Mouse (Mus musculus): ENCODE measurements around the gene Hrnr. TPM values are rescaled to one million over a fixed set of nuclear protein-coding genes. Genes with fewer than 3 reads are reported as not detected.

Hrnr gene
- total and polyA plus RNA-seq, 3 experiments: 0.05 TPM; not detected in 2

DNA sequence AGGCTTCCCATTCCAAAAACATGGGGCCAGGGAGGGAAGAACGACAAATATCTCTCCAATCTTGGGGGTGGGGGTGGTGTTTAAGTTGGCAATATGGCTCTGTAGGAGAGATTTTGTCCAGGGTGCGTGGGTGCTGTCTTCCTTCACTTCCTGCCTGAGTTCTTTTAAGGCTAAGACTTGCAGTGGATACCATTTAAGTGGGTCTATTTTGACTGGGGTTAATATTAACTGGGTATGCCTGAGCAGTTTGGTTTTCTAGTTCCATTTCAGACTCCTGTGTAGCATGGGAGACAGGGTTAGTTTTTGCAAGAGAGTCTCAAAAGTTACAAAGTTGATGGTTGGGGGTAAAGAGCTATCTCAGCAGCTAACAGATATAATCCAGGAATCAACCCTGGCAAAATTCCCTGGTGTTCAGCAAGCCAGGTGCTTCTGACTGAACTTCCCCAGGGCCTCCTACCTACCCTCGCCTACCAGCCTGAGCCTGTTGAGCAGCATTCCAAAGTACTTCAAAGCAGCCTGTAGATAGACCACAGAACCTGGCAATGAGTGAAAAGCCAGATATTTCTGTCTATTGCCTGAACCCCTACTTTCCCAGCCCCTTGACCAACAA, 47.5 kb downstream of the Hrnr start:
- Histone ChIP-seq H3K9me3 (replicated peaks) (peaks cover 12% of the 10 kb centered on the region), H3K4me3 (ENCODE audit: low read depth, low read length) (no peak overlapping the region), H3K27me3 (ENCODE audit: insufficient read depth, low read length) (no peaks in the 10 kb centered on the region), H3K36me3 (replicated peaks) (no peaks in the 10 kb centered on the region), H3K4me1 (ENCODE audit: insufficient read depth, low read depth, low read length) (no peaks in the 10 kb centered on the region)
- DNase-seq (ENCODE audit: low spot score) (no peak), ATAC-seq (ENCODE audit: extremely low read depth, insufficient number of reproducible peaks, low FRiP score, poor library complexity, severe bottlenecking) (no peak)
- no peak for TF ChIP-seq CTCF (IDR thresholded peaks at IDR 0.05; ENCODE audit: low read depth, low read length)
- no peak for TF ChIP-seq POLR2AphosphoS5 (IDR thresholded peaks at IDR 0.05; ENCODE audit: insufficient replicate concordance, low read depth, low read length)
- no peak for TF ChIP-seq GATA1 (IDR thresholded peaks at IDR 0.05; ENCODE audit: borderline replicate concordance, low read length)
- no peak for TF ChIP-seq TAL1 (conservative IDR thresholded peaks at IDR 0.05; ENCODE audit: low read depth, low read length)
- TF ChIP-seq GATA2 (IDR thresholded peaks at IDR 0.05; ENCODE audit: borderline replicate concordance, low read depth, low read length): no peak

DNA sequence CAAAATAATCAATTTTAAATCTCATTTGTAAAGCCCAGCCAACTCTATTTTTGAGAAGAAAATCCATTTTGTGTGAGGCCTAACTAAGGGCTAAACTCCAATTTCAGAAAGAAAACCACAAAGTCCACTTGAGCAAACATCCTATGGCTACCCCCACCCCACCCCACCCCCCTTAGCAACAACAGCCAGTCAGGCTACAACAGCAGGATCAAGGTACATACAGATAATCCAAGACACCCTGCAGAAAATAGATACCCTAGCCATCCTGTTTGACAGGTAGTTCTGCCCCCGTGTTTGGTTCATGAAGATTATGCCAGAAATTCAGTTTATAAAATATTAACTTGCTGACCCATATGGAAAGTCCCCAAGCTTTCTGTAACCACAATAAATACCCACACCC, 48.6 kb downstream of the Hrnr start:
- DNase-seq (ENCODE audit: low spot score): no peak
- TF ChIP-seq GATA1 (IDR thresholded peaks at IDR 0.05; ENCODE audit: borderline replicate concordance, low read length) (no peak), POLR2AphosphoS5 (IDR thresholded peaks at IDR 0.05; ENCODE audit: insufficient replicate concordance, low read depth, low read length) (no peak), GATA2 (IDR thresholded peaks at IDR 0.05; ENCODE audit: borderline replicate concordance, low read depth, low read length) (no peak), CTCF (IDR thresholded peaks at IDR 0.05; ENCODE audit: low read depth, low read length) (no peak), TAL1 (conservative IDR thresholded peaks at IDR 0.05; ENCODE audit: low read depth, low read length) (no peak)

DNA sequence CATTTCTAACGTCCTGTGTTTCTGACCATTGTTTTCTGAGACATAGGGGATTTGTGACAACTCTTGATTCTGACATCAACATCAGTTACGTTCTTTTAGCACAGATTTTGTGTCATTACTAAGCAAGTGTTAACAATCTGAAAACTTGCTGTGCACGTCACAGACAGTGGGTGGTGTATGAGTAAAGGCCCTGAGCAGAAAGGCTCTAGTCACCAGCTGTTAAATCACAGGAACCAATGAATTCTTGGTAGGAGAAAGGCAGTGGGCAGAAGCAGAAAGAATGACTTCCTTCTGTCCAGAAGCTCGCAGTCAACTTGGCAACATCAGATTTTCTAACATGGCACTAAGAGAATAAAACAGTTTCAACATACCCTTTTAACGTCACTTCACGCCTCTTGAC, 53.9 kb downstream of the Hrnr start:
- DNase-seq (ENCODE audit: low spot score): no peak
- TF ChIP-seq POLR2AphosphoS5 (IDR thresholded peaks at IDR 0.05; ENCODE audit: insufficient replicate concordance, low read depth, low read length): no peak
- TF ChIP-seq TAL1 (conservative IDR thresholded peaks at IDR 0.05; ENCODE audit: low read depth, low read length): no peak
- TF ChIP-seq CTCF (IDR thresholded peaks at IDR 0.05; ENCODE audit: low read depth, low read length): no peak
- TF ChIP-seq GATA1 (IDR thresholded peaks at IDR 0.05; ENCODE audit: borderline replicate concordance, low read length): no peak
- no peak for TF ChIP-seq GATA2 (IDR thresholded peaks at IDR 0.05; ENCODE audit: borderline replicate concordance, low read depth, low read length)
- no peaks in the 10 kb centered on the region for H3K27me3 ChIP-seq (ENCODE audit: insufficient read depth, low read length)
- H3K9me3 ChIP-seq (replicated peaks): peaks cover 25% of the 10 kb centered on the region
- H3K4me1 ChIP-seq (ENCODE audit: insufficient read depth, low read depth, low read length): no peaks in the 10 kb centered on the region
- H3K4me3 ChIP-seq (ENCODE audit: low read depth, low read length): no peak overlapping the region
- no peaks in the 10 kb centered on the region for H3K36me3 ChIP-seq (replicated peaks)
- no peak for ATAC-seq (ENCODE audit: extremely low read depth, insufficient number of reproducible peaks, low FRiP score, poor library complexity, severe bottlenecking)

More for the DNA sequence above, 48.6 kb downstream of the Hrnr start:
- H3K9me3 ChIP-seq (replicated peaks): peaks cover 16% of the 10 kb centered on the region
- no peaks in the 10 kb centered on the region for H3K27me3 ChIP-seq (ENCODE audit: insufficient read depth, low read length)
- no peaks in the 10 kb centered on the region for H3K36me3 ChIP-seq (replicated peaks)
- H3K4me3 ChIP-seq (ENCODE audit: low read depth, low read length): no peak overlapping the region
- ATAC-seq (ENCODE audit: extremely low read depth, insufficient number of reproducible peaks, low FRiP score, poor library complexity, severe bottlenecking): no peak
- no peaks in the 10 kb centered on the region for H3K4me1 ChIP-seq (ENCODE audit: insufficient read depth, low read depth, low read length)

DNA sequence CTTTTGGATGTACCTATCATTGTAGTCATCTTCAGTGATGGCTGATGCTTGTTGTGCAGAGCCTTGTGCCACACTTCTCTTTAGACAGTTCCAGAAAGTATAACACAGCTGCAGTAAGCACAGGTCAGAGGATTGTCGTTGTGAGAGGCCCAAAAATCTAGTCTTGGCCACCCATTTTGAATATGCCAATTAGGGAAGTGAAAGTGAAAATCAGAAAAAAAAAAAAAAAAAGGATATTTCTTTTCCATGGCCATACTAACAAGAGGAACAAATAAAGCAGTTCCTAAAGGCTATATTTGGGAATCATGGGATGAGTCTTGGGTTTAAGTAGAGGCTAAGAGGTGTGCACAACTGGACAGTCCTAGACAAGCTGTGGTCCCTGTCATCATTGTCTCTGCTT, 55.6 kb downstream of the Hrnr start:
- Histone ChIP-seq H3K4me1 (ENCODE audit: insufficient read depth, low read depth, low read length) (no peaks in the 10 kb centered on the region), H3K36me3 (replicated peaks) (no peaks in the 10 kb centered on the region), H3K4me3 (ENCODE audit: low read depth, low read length) (no peak overlapping the region), H3K9me3 (replicated peaks) (peaks cover 25% of the 10 kb centered on the region), H3K27me3 (ENCODE audit: insufficient read depth, low read length) (no peaks in the 10 kb centered on the region)
- no peak for TF ChIP-seq POLR2AphosphoS5 (IDR thresholded peaks at IDR 0.05; ENCODE audit: insufficient replicate concordance, low read depth, low read length)
- TF ChIP-seq TAL1 (conservative IDR thresholded peaks at IDR 0.05; ENCODE audit: low read depth, low read length): no peak
- no peak for TF ChIP-seq GATA2 (IDR thresholded peaks at IDR 0.05; ENCODE audit: borderline replicate concordance, low read depth, low read length)
- TF ChIP-seq GATA1 (IDR thresholded peaks at IDR 0.05; ENCODE audit: borderline replicate concordance, low read length): no peak
- TF ChIP-seq CTCF (IDR thresholded peaks at IDR 0.05; ENCODE audit: low read depth, low read length): no peak
- DNase-seq (ENCODE audit: low spot score): no peak
- ATAC-seq (ENCODE audit: extremely low read depth, insufficient number of reproducible peaks, low FRiP score, poor library complexity, severe bottlenecking): no peak

DNA sequence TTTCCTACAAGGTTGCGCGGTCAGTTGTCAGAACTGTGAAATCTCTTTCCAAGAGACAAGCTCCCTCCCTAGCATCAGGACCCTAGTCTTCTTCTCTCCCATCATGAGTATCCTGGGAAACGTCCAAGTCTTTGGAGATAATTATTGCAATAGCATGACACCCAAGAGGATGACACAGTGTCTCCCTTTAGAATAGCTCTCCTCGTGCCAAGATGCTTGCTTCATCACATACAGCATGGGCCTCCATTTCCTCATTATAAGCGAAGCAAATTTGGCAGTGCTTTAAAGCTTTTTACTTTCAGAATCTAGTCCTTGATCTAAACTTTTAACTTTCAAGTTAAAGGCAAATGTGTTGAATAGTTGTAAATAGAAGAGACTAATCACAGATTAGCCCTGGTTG, 56.1 kb downstream of the Hrnr start:
- no peaks in the 10 kb centered on the region for H3K36me3 ChIP-seq (replicated peaks)
- no peak for TF ChIP-seq GATA1 (IDR thresholded peaks at IDR 0.05; ENCODE audit: borderline replicate concordance, low read length)
- TF ChIP-seq POLR2AphosphoS5 (IDR thresholded peaks at IDR 0.05; ENCODE audit: insufficient replicate concordance, low read depth, low read length): no peak
- no peak for TF ChIP-seq TAL1 (conservative IDR thresholded peaks at IDR 0.05; ENCODE audit: low read depth, low read length)
- TF ChIP-seq GATA2 (IDR thresholded peaks at IDR 0.05; ENCODE audit: borderline replicate concordance, low read depth, low read length): no peak
- TF ChIP-seq CTCF (IDR thresholded peaks at IDR 0.05; ENCODE audit: low read depth, low read length): no peak
- no peaks in the 10 kb centered on the region for H3K27me3 ChIP-seq (ENCODE audit: insufficient read depth, low read length)
- H3K4me3 ChIP-seq (ENCODE audit: low read depth, low read length): no peak overlapping the region
- DNase-seq (ENCODE audit: low spot score) (no peak), ATAC-seq (ENCODE audit: extremely low read depth, insufficient number of reproducible peaks, low FRiP score, poor library complexity, severe bottlenecking) (no peak)
- no peaks in the 10 kb centered on the region for H3K4me1 ChIP-seq (ENCODE audit: insufficient read depth, low read depth, low read length)
- peaks cover 25% of the 10 kb centered on the region for H3K9me3 ChIP-seq (replicated peaks)

DNA sequence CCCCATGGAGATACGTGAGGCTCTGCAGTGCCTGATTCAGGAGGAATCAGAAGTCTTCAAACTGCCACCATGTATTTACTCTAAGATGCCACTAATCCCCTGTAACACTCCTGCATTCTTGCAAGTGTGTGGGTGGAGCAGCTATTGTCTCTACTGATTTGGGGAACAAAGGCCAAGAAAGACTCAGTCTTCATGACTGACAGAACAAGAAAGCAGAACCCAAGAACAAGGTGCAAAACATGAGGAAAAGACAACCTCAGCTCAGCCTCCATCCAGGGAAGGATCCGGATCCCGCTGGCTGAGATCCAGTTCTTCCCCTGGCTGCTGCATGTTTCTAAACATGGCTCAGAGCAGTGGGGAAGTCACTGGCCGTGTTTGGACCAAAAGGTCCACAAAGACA, 58.6 kb downstream of the Hrnr start:
- TF ChIP-seq GATA2 (IDR thresholded peaks at IDR 0.05; ENCODE audit: borderline replicate concordance, low read depth, low read length) (no peak), GATA1 (IDR thresholded peaks at IDR 0.05; ENCODE audit: borderline replicate concordance, low read length) (no peak), POLR2AphosphoS5 (IDR thresholded peaks at IDR 0.05; ENCODE audit: insufficient replicate concordance, low read depth, low read length) (no peak), TAL1 (conservative IDR thresholded peaks at IDR 0.05; ENCODE audit: low read depth, low read length) (no peak), CTCF (IDR thresholded peaks at IDR 0.05; ENCODE audit: low read depth, low read length) (no peak)
- Histone ChIP-seq H3K36me3 (replicated peaks) (no peaks in the 10 kb centered on the region), H3K4me3 (ENCODE audit: low read depth, low read length) (no peak overlapping the region), H3K27me3 (ENCODE audit: insufficient read depth, low read length) (no peaks in the 10 kb centered on the region), H3K9me3 (replicated peaks) (peaks cover 21% of the 10 kb centered on the region), H3K4me1 (ENCODE audit: insufficient read depth, low read depth, low read length) (no peaks in the 10 kb centered on the region)
- no peak for DNase-seq (ENCODE audit: low spot score)
- ATAC-seq (ENCODE audit: extremely low read depth, insufficient number of reproducible peaks, low FRiP score, poor library complexity, severe bottlenecking): no peak

Other genes starting within 250 kb of the Hrnr start
- not detected in 2 replicates for gene Crnn, start 175.0 kb upstream of the Hrnr start, total RNA-seq (2014; fragmentation: Nextera tagmentation)
- gene Crnn, start 175.0 kb upstream of the Hrnr start, total RNA-seq (2017): 0.22 TPM in 1 of 2 replicates, not detected in the other
- not detected in 2 replicates for gene Crnn, start 175.0 kb upstream of the Hrnr start, polyA plus RNA-seq (2012)
- gene Flg2, start 122.5 kb upstream of the Hrnr start, total RNA-seq (2014; fragmentation: Nextera tagmentation): not detected in 2 replicates
- under 0.01 TPM in 2 replicates for gene Flg2, start 122.5 kb upstream of the Hrnr start, total RNA-seq (2017)
- gene Flg2, start 122.5 kb upstream of the Hrnr start, polyA plus RNA-seq (2012): not detected in 2 replicates
- gene Flg, start 46.2 kb upstream of the Hrnr start, total RNA-seq (2014; fragmentation: Nextera tagmentation): not detected in 2 replicates
- 0.17 and 1.1 TPM in 2 replicates for gene Flg, start 46.2 kb upstream of the Hrnr start, total RNA-seq (2017)
- not detected in 2 replicates for gene Flg, start 46.2 kb upstream of the Hrnr start, polyA plus RNA-seq (2012)
- gene Rptn, start 74.0 kb downstream of the Hrnr start, total RNA-seq (2014; fragmentation: Nextera tagmentation): not detected in 2 replicates
- 0.11 TPM in 1 of 2 replicates, not detected in the other for gene Rptn, start 74.0 kb downstream of the Hrnr start, total RNA-seq (2017)
- gene Rptn, start 74.0 kb downstream of the Hrnr start, polyA plus RNA-seq (2012): not detected in 2 replicates
- gene Tchh, start 122.6 kb downstream of the Hrnr start, total RNA-seq (2014; fragmentation: Nextera tagmentation): not detected in 2 replicates
- 0.05 TPM in 1 of 2 replicates, not detected in the other for gene Tchh, start 122.6 kb downstream of the Hrnr start, total RNA-seq (2017)
- not detected in 2 replicates for gene Tchh, start 122.6 kb downstream of the Hrnr start, polyA plus RNA-seq (2012)
- gene Tchhl1, start 149.0 kb downstream of the Hrnr start, total RNA-seq (2014; fragmentation: Nextera tagmentation): not detected in 2 replicates
- gene Tchhl1, start 149.0 kb downstream of the Hrnr start, total RNA-seq (2017): 0.12 and 0.33 TPM in 2 replicates
- gene Tchhl1, start 149.0 kb downstream of the Hrnr start, polyA plus RNA-seq (2012): not detected in 2 replicates
- gene S100a11, start 200.7 kb downstream of the Hrnr start, total RNA-seq (2014; fragmentation: Nextera tagmentation): 1.7 TPM in 1 of 2 replicates, not detected in the other
- not detected in 2 replicates for gene S100a11, start 200.7 kb downstream of the Hrnr start, total RNA-seq (2017)
- not detected in 2 replicates for gene S100a11, start 200.7 kb downstream of the Hrnr start, polyA plus RNA-seq (2012)
- gene S100a10, start 235.3 kb downstream of the Hrnr start, total RNA-seq (2014; fragmentation: Nextera tagmentation): not detected in 2 replicates
- gene S100a10, start 235.3 kb downstream of the Hrnr start, total RNA-seq (2017): not detected in 2 replicates
- gene S100a10, start 235.3 kb downstream of the Hrnr start, polyA plus RNA-seq (2012): not detected in 2 replicates